Mouse (Mus musculus): Measurements from ENCODE around the gene Tsc22d3. TPM values are rescaled to one million over a fixed set of nuclear protein-coding genes. Genes with fewer than 3 reads are reported as not detected.

Tsc22d3 gene
- polyA plus RNA-seq, 1 experiment from 2014 or later, result 147 TPM

- H3K27me3 ChIP-seq (replicated peaks; ENCODE audit: control insufficient read depth, insufficient read depth, low read length), result no peaks in the 10 kb centered on the region; the same call in 1 of the 2 replicates
- H3K4me1 ChIP-seq (ENCODE audit: control insufficient read depth, insufficient read depth, low read depth, low read length), result no peaks in the 10 kb centered on the region
- H3K4me2 ChIP-seq (ENCODE audit: low read length), result no peak overlapping the region
- H3K9ac ChIP-seq (ENCODE audit: low read depth, low read length), result no peak overlapping the region
- no peak overlapping the region for H3K27ac ChIP-seq (ENCODE audit: low read depth, low read length)
- H3K36me3 ChIP-seq (ENCODE audit: control insufficient read depth, insufficient read depth, low read length), result no peaks in the 10 kb centered on the region
- WGBS, result 85% methylated on average over 7 of the region's 7 CpGs
- no peak overlapping the region for H3K4me3 ChIP-seq (ENCODE audit: low read length)
- no peaks in the 10 kb centered on the region for H3K9me3 ChIP-seq (ENCODE audit: control insufficient read depth, low read length)
- no peak for ATAC-seq
Measured at GRCm38 (mm10) chrX:140525604-140526252, 74.7 kb downstream of the Tsc22d3 start.

- Histone ChIP-seq H3K36me3 (ENCODE audit: control insufficient read depth, insufficient read depth, low read length) (no peaks in the 10 kb centered on the region), H3K9me3 (ENCODE audit: control insufficient read depth, low read length) (no peaks in the 10 kb centered on the region), H3K27me3 (replicated peaks; ENCODE audit: control insufficient read depth, insufficient read depth, low read length) (no peaks in the 10 kb centered on the region; the same call in 1 of the 2 replicates), H3K4me1 (ENCODE audit: control insufficient read depth, insufficient read depth, low read depth, low read length) (no peaks in the 10 kb centered on the region), H3K4me2 (ENCODE audit: low read length) (no peak overlapping the region), H3K4me3 (ENCODE audit: low read length) (no peak overlapping the region), H3K9ac (ENCODE audit: low read depth, low read length) (no peak overlapping the region), H3K27ac (ENCODE audit: low read depth, low read length) (no peak overlapping the region)
- ATAC-seq, result no peak
- 86% methylated on average over 5 of the region's 5 CpGs for WGBS
Measured at GRCm38 (mm10) chrX:140524231-140524630, 76.2 kb downstream of the Tsc22d3 start.

- no peak for ATAC-seq
- no peaks in the 10 kb centered on the region for H3K9me3 ChIP-seq (ENCODE audit: control insufficient read depth, low read length)
- H3K36me3 ChIP-seq (ENCODE audit: control insufficient read depth, insufficient read depth, low read length), result no peaks in the 10 kb centered on the region
- no peaks in the 10 kb centered on the region for H3K4me1 ChIP-seq (ENCODE audit: control insufficient read depth, insufficient read depth, low read depth, low read length)
- no peak overlapping the region for H3K9ac ChIP-seq (ENCODE audit: low read depth, low read length)
- H3K4me2 ChIP-seq (ENCODE audit: low read length), result no peak overlapping the region
- no peak overlapping the region for H3K27ac ChIP-seq (ENCODE audit: low read depth, low read length)
- WGBS, result 67% methylated on average over 14 of the region's 14 CpGs
- peaks cover 3% of the 10 kb centered on the region; the same call in 1 of the 2 replicates for H3K27me3 ChIP-seq (replicated peaks; ENCODE audit: control insufficient read depth, insufficient read depth, low read length)
- no peak overlapping the region for H3K4me3 ChIP-seq (ENCODE audit: low read length)
Measured at GRCm38 (mm10) chrX:140522071-140522765, 78.2 kb downstream of the Tsc22d3 start.

- peak; percentile 96 for ATAC-seq
- Histone ChIP-seq H3K4me2 (ENCODE audit: low read length) (peak overlapping the region; percentile 52), H3K4me3 (ENCODE audit: low read length) (peak overlapping the region; percentile 23), H3K36me3 (ENCODE audit: control insufficient read depth, insufficient read depth, low read length) (no peaks in the 10 kb centered on the region), H3K9me3 (ENCODE audit: control insufficient read depth, low read length) (no peaks in the 10 kb centered on the region), H3K27me3 (replicated peaks; ENCODE audit: control insufficient read depth, insufficient read depth, low read length) (peaks cover 3% of the 10 kb centered on the region; the same call in 1 of the 2 replicates), H3K9ac (ENCODE audit: low read depth, low read length) (no peak overlapping the region; the same call in 1 of the 2 replicates), H3K4me1 (ENCODE audit: control insufficient read depth, insufficient read depth, low read depth, low read length) (no peaks in the 10 kb centered on the region), H3K27ac (ENCODE audit: low read depth, low read length) (no peak overlapping the region)
- 24% methylated on average over 23 of the region's 25 CpGs for WGBS
Measured at GRCm38 (mm10) chrX:140520146-140521102, 80.0 kb downstream of the Tsc22d3 start.

- Histone ChIP-seq H3K27ac (ENCODE audit: low read depth, low read length) (no peak overlapping the region), H3K4me3 (ENCODE audit: low read length) (no peak overlapping the region), H3K9ac (ENCODE audit: low read depth, low read length) (no peak overlapping the region), H3K4me2 (ENCODE audit: low read length) (no peak overlapping the region), H3K9me3 (ENCODE audit: control insufficient read depth, low read length) (no peaks in the 10 kb centered on the region), H3K27me3 (replicated peaks; ENCODE audit: control insufficient read depth, insufficient read depth, low read length) (peaks cover 8% of the 10 kb centered on the region), H3K4me1 (ENCODE audit: control insufficient read depth, insufficient read depth, low read depth, low read length) (no peaks in the 10 kb centered on the region), H3K36me3 (ENCODE audit: control insufficient read depth, insufficient read depth, low read length) (no peaks in the 10 kb centered on the region)
- no peak for ATAC-seq
- 89% methylated on average over 8 of the region's 8 CpGs for WGBS
Measured at GRCm38 (mm10) chrX:140518351-140518750, 82.1 kb downstream of the Tsc22d3 start.

- no peaks in the 10 kb centered on the region for H3K9me3 ChIP-seq (ENCODE audit: control insufficient read depth, low read length)
- H3K27me3 ChIP-seq (replicated peaks; ENCODE audit: control insufficient read depth, insufficient read depth, low read length), result peaks cover 11% of the 10 kb centered on the region
- no peak for ATAC-seq
- no peak overlapping the region for H3K27ac ChIP-seq (ENCODE audit: low read depth, low read length)
- H3K4me1 ChIP-seq (ENCODE audit: control insufficient read depth, insufficient read depth, low read depth, low read length), result 0 out of 2 replicates have a peak, but pooled peaks cover 2% of the 10 kb centered on the region
- no peak overlapping the region for H3K4me2 ChIP-seq (ENCODE audit: low read length)
- H3K9ac ChIP-seq (ENCODE audit: low read depth, low read length), result no peak overlapping the region
- WGBS, result 93% methylated on average over 2 of the region's 2 CpGs
- no peaks in the 10 kb centered on the region for H3K36me3 ChIP-seq (ENCODE audit: control insufficient read depth, insufficient read depth, low read length)
- H3K4me3 ChIP-seq (ENCODE audit: low read length), result no peak overlapping the region
Measured at GRCm38 (mm10) chrX:140513379-140513778, 87.1 kb downstream of the Tsc22d3 start.

- no peak for ATAC-seq
Measured at GRCm38 (mm10) chrX:140511687-140512651, 88.5 kb downstream of the Tsc22d3 start.

More at GRCm38 (mm10) chrX:140511687-140512651, 88.5 kb downstream of the Tsc22d3 start:
- Histone ChIP-seq H3K4me1 (ENCODE audit: control insufficient read depth, insufficient read depth, low read depth, low read length) (0 out of 2 replicates have a peak, but pooled peaks cover 2% of the 10 kb centered on the region), H3K36me3 (ENCODE audit: control insufficient read depth, insufficient read depth, low read length) (no peaks in the 10 kb centered on the region), H3K27me3 (replicated peaks; ENCODE audit: control insufficient read depth, insufficient read depth, low read length) (peaks cover 8% of the 10 kb centered on the region), H3K27ac (ENCODE audit: low read depth, low read length) (no peak overlapping the region), H3K9ac (ENCODE audit: low read depth, low read length) (no peak overlapping the region), H3K4me3 (ENCODE audit: low read length) (no peak overlapping the region), H3K4me2 (ENCODE audit: low read length) (no peak overlapping the region; the same call in 1 of the 2 replicates), H3K9me3 (ENCODE audit: control insufficient read depth, low read length) (no peaks in the 10 kb centered on the region)
- 37% methylated on average over 7 of the region's 7 CpGs for WGBS

All from hindbrain, embryonic 16.5 days (tissue).